Mouse (Mus musculus) forebrain, embryonic 12.5 days (tissue): Measurements from ENCODE around the gene Pnp2. TPM values are rescaled to one million over a fixed set of nuclear protein-coding genes. Genes with fewer than 3 reads are reported as not detected.

Experiments used
- ATAC-seq: fragments of 200-750 bp; cut with Nextera tagmentation; 2 replicates; pipeline ENCODE4 v1.8.0; 2017; ENCODE audit warnings: moderate TSS enrichment; ENCODE audit not compliant: low FRiP score
- H3K27ac ChIP-seq: fragments of 300-500 bp; sonication (generic); 2 replicates; pipeline ENCODE4 v1.5.1; 2016; ENCODE audit warnings: mild to moderate bottlenecking
- H3K27me3 ChIP-seq: fragments of 300-500 bp; sonication (generic); 2 replicates; pipeline ENCODE4 v1.6.1; 2016; ENCODE audit warnings: mild to moderate bottlenecking
- H3K36me3 ChIP-seq: fragments of 300-500 bp; sonication (generic); replicated peaks from 2 replicates; pipeline ENCODE4 v1.6.1; 2016; ENCODE audit warnings: mild to moderate bottlenecking
- H3K4me1 ChIP-seq: fragments of 300-500 bp; sonication (generic); 2 replicates; pipeline ENCODE4 v1.6.1; 2016
- H3K4me2 ChIP-seq: fragments of 300-500 bp; sonication (generic); 2 replicates; pipeline ENCODE4 v1.6.1; 2016; ENCODE audit warnings: mild to moderate bottlenecking, moderate library complexity
- H3K4me3 ChIP-seq: fragments of 300-500 bp; sonication (generic); replicated peaks from 2 replicates; pipeline ENCODE4 v1.5.1; 2016; ENCODE audit warnings: mild to moderate bottlenecking
- H3K9ac ChIP-seq: fragments of 300-500 bp; sonication (generic); 2 replicates; pipeline ENCODE4 v1.6.1; 2016; ENCODE audit warnings: mild to moderate bottlenecking
- H3K9me3 ChIP-seq: fragments of 300-500 bp; sonication (generic); 2 replicates; pipeline ENCODE4 v1.6.1; 2016
- WGBS: fragments of 180-500 bp; shearing (Covaris S2); methylation state at CpG from one replicate; pipeline ENCODE4 v1.1.7; 2016; 5-methylcytosine and 5-hydroxymethylcytosine counted together
- polyA plus RNA-seq: library from polyadenylated mRNA; unstranded; fragments of >200 nt; fragmentation: Nextera tagmentation; extraction: Ambion mirVana; gene quantifications from 2 replicates; pipeline ENCODE4 v1.2.1, GENCODE M21; 2016

Pnp2 gene
- polyA plus RNA-seq, 1 experiment from 2014 or later = 0.42 TPM

DNA sequence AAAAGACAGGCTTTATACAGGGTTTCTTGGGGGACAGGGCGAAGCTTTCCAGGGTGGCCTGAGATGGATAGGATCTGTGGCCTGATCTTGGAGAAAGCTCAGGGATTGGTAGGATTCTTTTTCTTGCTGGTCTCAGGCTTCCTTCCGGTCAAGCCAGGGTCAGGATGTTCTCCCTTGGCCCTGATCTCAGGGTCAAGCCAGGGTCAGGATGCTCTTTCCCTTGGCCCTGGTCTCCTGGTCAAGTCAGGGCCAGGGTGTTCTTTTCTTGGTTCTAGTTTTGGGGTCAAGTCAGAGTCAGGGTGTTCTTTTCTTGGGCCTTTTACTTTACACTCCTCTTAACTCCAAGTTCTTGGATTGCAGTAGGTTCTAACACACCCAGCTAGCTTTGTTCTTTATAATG is 31.9 kb downstream of the Pnp2 start:
- Histone ChIP-seq H3K4me2 (no peak overlapping the region), H3K27me3 (no peaks in the 10 kb centered on the region), H3K4me1 (no peaks in the 10 kb centered on the region), H3K4me3 (no peak overlapping the region), H3K9me3 (no peaks in the 10 kb centered on the region), H3K36me3 (no peaks in the 10 kb centered on the region), H3K9ac (no peak overlapping the region), H3K27ac (no peak overlapping the region)
- WGBS = 85% methylated on average over 2 of the region's 2 CpGs
- ATAC-seq = no peak

DNA sequence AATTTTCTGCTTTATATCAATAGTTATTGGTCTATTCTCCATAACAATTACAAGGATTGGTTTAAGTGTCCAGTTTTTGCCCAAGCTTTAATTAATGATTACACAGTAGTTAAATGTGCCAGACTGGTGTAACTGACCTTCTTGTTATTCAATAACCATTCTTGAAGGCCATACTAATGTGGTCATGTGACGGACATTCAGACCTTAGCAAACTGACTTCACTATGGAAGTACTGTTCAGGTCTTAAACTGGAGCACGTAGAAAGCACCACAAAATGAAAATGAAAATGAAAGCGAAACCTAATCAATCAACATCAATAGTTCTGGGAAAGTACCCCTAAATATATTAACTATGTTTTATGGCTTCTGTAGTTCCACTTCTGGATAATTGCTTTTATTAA is 35.2 kb downstream of the Pnp2 start:
- H3K4me2 ChIP-seq = no peak overlapping the region
- no peaks in the 10 kb centered on the region for H3K36me3 ChIP-seq
- H3K4me1 ChIP-seq = no peaks in the 10 kb centered on the region
- no peak overlapping the region for H3K9ac ChIP-seq
- no peak overlapping the region for H3K4me3 ChIP-seq
- H3K27me3 ChIP-seq = no peaks in the 10 kb centered on the region
- H3K9me3 ChIP-seq = no peaks in the 10 kb centered on the region
- 88% methylated on average over 3 of the region's 3 CpGs for WGBS
- H3K27ac ChIP-seq = no peak overlapping the region
- ATAC-seq = no peak

DNA sequence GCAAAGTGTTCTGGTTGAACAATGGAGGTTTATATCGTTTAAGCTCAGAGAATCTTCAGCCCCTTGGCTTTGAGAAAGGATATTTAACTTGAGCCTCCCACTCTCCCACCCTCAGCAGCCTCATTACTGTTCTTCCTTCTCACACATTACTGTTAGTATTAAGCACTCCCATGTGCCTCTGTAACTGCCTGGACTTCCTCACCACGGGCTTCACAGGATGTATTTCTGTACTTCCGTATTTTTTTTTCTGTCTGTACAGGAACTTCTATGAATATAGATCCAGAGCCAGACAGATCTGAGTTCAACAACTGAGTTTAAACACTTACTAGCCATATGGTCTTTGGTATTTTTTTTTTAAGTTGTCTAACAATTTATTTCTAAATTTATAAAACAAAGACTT is 41.3 kb downstream of the Pnp2 start:
- no peaks in the 10 kb centered on the region for H3K9me3 ChIP-seq
- ATAC-seq = no peak
- 86% methylated on average over 3 of the region's 3 CpGs for WGBS

DNA sequence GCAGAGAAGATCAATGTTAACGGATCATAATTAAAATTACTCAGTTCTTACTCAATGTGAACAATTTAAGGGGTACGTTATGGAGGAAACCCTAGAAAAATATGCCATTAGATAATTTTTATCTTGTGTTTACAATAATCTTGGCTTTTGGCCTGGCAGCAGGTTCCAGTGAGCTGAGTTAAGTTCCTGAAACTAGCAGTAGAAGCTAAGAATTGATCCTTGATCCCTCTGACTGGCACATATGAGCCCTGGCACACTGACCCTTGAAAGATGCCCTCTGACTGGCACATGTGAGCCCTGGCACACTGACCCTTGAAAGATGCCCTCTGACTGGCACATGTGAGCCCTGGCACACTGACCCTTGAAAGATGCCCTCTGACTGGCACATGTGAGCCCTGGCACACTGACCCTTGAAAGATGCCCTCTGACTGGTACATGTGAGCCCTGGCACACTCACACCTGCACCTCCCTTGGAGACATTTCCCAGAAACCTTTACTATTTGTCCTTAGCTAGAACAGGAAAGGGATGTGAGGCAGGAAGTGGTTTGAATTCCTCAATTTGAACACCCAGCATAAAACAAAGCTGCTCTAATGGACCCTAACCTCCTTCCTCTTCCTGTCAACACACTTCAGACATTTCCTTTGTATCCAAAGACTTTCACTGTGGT is 42.3 kb downstream of the Pnp2 start:
- H3K9me3 ChIP-seq = no peaks in the 10 kb centered on the region
- H3K27ac ChIP-seq = no peak overlapping the region
- 89% methylated on average over 2 of the region's 2 CpGs for WGBS
- no peaks in the 10 kb centered on the region for H3K4me1 ChIP-seq
- no peak overlapping the region for H3K9ac ChIP-seq
- no peak overlapping the region for H3K4me3 ChIP-seq
- H3K36me3 ChIP-seq = no peaks in the 10 kb centered on the region
- H3K4me2 ChIP-seq = no peak overlapping the region
- ATAC-seq = no peak
- H3K27me3 ChIP-seq = no peaks in the 10 kb centered on the region

More for the DNA sequence above, 41.3 kb downstream of the Pnp2 start:
- no peaks in the 10 kb centered on the region for H3K4me1 ChIP-seq
- no peaks in the 10 kb centered on the region for H3K27me3 ChIP-seq
- H3K27ac ChIP-seq = no peak overlapping the region
- H3K9ac ChIP-seq = no peak overlapping the region
- no peak overlapping the region for H3K4me2 ChIP-seq
- no peak overlapping the region for H3K4me3 ChIP-seq
- no peaks in the 10 kb centered on the region for H3K36me3 ChIP-seq

DNA sequence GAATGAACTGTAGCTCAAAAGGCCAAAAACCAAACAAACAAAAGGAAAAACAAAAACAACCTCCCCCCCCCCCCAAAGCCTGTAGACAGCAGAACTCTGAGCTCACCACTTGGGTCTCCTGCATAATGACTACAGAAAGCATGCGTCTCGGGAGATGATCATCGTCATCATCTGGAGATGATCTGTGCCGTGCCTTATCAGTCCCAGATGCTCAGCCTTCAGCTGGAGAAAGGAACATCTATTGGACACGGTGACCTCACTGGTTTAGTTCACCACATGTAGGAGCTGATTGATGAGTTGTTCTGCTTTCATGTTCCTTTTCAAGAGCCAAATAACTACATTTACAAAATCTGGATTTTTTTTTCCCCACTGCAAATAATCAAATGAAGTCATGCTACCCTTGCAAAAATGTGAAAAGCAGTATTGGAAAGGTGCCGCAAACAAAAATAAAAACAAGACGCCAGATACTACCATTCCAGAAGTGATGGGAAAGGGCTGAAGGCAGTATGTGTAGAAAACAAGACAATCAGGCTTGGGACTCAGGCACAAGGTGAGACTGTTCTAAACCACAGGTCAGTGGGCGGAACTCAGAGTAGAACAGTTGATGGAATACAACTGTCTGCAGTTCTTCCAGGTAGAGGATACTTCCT is 51.5 kb downstream of the Pnp2 start, which contains the start of gene Rnase10:
Rnase10 (plus strand) TSS at position 600 of the 650 bp plus-strand sequence.
- H3K27me3 ChIP-seq = no peaks in the 10 kb centered on the region
- ATAC-seq = no peak
- H3K27ac ChIP-seq = no peak within 1 kb of the TSS
- H3K4me3 ChIP-seq = no peak within 1 kb of the TSS
- no peaks in the 10 kb centered on the region for H3K4me1 ChIP-seq
- no peak within 1 kb of the TSS for H3K4me2 ChIP-seq
- H3K9me3 ChIP-seq = no peaks in the 10 kb centered on the region
- WGBS = 88% methylated on average over 8 of the region's 8 CpGs
- no peaks in the 10 kb centered on the region for H3K36me3 ChIP-seq
- H3K9ac ChIP-seq = no peak within 1 kb of the TSS

DNA sequence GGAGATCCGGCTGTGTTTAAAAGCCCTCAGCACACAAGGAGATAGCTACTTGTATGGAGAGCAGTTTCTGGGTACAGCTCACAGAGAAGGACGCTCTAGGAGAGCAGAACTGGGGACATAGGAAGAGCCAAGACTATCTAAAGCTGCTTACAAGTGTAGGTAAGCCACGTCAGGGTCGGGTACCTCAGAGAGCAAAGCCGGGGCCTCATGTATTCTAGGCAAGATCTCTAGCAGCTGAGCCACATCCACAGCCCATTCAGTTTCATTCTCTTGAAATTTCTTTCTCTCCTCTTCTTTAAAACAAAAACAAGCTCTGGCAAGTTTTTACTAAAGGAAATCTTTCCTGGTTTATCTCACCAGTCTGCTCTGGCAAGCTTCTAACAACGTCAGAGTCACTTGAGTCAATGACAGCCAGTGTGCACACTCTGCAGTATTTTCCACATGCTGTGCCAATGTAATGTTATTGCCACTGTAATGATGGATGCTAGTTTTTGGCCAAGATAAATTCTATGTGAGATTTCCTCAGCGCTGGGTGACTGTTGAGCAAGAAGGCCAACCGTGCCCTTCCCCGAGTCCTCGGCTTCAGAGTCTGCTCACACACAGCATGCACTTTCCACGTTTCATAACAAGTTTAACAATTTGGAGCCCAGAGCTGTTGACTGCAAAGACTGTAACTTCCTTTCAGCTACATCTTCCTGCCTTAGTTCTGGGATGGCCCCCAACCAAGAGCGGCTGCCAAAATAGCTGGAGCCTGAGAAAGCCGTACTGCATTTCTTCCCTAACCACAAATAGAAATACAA is 52.3 kb downstream of the Pnp2 start:
- H3K4me1 ChIP-seq = no peaks in the 10 kb centered on the region
- H3K9ac ChIP-seq = no peak overlapping the region
- no peak overlapping the region for H3K27ac ChIP-seq
- H3K4me2 ChIP-seq = no peak overlapping the region
- H3K36me3 ChIP-seq = no peaks in the 10 kb centered on the region
- no peak for ATAC-seq
- 89% methylated on average over 13 of the region's 13 CpGs for WGBS
- no peaks in the 10 kb centered on the region for H3K27me3 ChIP-seq
- H3K9me3 ChIP-seq = no peaks in the 10 kb centered on the region
- H3K4me3 ChIP-seq = no peak overlapping the region

DNA sequence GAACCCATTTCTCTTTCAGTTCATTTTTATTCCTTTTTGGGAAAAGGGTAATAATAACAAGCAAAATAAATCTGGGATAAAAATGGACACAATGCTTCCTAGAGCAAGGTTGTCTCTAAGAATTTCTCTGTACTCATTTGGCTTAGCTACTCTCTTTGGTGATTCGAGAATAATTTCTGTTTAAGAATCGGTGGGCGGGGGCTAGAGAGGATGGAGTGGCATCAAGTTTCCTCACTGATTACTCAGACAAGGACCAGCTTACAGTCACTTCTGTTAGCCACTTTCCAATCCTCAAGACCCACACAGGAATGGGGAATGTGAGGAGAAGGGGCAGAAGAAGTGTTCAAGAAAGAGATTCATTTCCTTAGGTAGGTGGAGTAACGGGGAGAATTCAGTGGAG is 53.0 kb downstream of the Pnp2 start:
- H3K36me3 ChIP-seq = no peaks in the 10 kb centered on the region
- no peaks in the 10 kb centered on the region for H3K4me1 ChIP-seq
- no peak overlapping the region for H3K4me3 ChIP-seq
- H3K27ac ChIP-seq = no peak overlapping the region
- no peak overlapping the region for H3K4me2 ChIP-seq
- no peak overlapping the region for H3K9ac ChIP-seq
- no peak for ATAC-seq
- H3K27me3 ChIP-seq = no peaks in the 10 kb centered on the region
- H3K9me3 ChIP-seq = no peaks in the 10 kb centered on the region
- 90% methylated on average over 4 of the region's 4 CpGs for WGBS

DNA sequence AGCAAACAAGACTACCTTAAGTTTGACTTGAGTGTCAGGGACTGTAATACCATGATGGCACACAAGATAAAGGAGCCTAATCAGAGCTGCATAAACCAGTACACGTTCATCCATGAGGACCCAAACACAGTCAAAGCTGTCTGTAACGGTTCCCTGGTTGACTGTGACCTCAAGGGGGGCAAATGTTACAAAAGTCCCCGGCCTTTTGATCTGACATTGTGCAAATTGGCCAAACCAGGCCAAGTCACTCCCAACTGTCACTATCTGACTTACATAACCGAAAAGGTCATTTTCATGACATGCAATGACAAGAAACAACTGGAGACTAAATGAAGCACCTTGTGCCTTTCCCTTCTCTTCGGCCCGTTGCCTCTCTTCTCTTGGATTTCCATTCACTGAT is 53.8 kb downstream of the Pnp2 start:
- no peak overlapping the region for H3K27ac ChIP-seq
- H3K36me3 ChIP-seq = no peaks in the 10 kb centered on the region
- H3K4me1 ChIP-seq = no peaks in the 10 kb centered on the region
- no peak overlapping the region for H3K9ac ChIP-seq
- ATAC-seq = no peak
- H3K4me2 ChIP-seq = no peak overlapping the region
- WGBS = 84% methylated on average over 6 of the region's 6 CpGs
- H3K4me3 ChIP-seq = no peak overlapping the region
- no peaks in the 10 kb centered on the region for H3K9me3 ChIP-seq
- H3K27me3 ChIP-seq = no peaks in the 10 kb centered on the region

Other genes starting within 250 kb of the Pnp2 start
- 0.05 TPM in 1 of 2 replicates, not detected in the other for gene Olfr748, start 248.6 kb upstream of the Pnp2 start, polyA plus RNA-seq
- gene Olfr749, start 210.9 kb upstream of the Pnp2 start, polyA plus RNA-seq = not detected in 2 replicates
- 114 and 115 TPM in 2 replicates for gene Ttc5, start 170.5 kb upstream of the Pnp2 start, polyA plus RNA-seq
- not detected in 2 replicates for gene Ccnb1ip1, start 148.3 kb upstream of the Pnp2 start, polyA plus RNA-seq
- 58.9 and 67.6 TPM in 2 replicates for gene Parp2, start 148.2 kb upstream of the Pnp2 start, polyA plus RNA-seq
- gene Tep1, start 85.4 kb upstream of the Pnp2 start, polyA plus RNA-seq = 4.5 and 4.9 TPM in 2 replicates
- gene Klhl33, start 58.5 kb upstream of the Pnp2 start, polyA plus RNA-seq = 0.08 and 0.10 TPM in 2 replicates
- 141 TPM in 2 replicates for gene Osgep, start 31.1 kb upstream of the Pnp2 start, polyA plus RNA-seq
- 346 and 350 TPM in 2 replicates for gene Apex1, start 31.0 kb upstream of the Pnp2 start, polyA plus RNA-seq
- 67.3 and 73.1 TPM in 2 replicates for gene Pip4p1, start 25.1 kb upstream of the Pnp2 start, polyA plus RNA-seq
- gene Pnp, start 24.9 kb upstream of the Pnp2 start, polyA plus RNA-seq = 43.8 and 44.3 TPM in 2 replicates
- gene Gm49342, start 11.5 kb upstream of the Pnp2 start, polyA plus RNA-seq = not detected in 2 replicates
- not detected in 2 replicates for gene Rnase10, start 51.8 kb downstream of the Pnp2 start, polyA plus RNA-seq
- gene Rnase9, start 85.9 kb downstream of the Pnp2 start, polyA plus RNA-seq = not detected in 2 replicates
- not detected in 2 replicates for gene Rnase11, start 94.2 kb downstream of the Pnp2 start, polyA plus RNA-seq
- not detected in 2 replicates for gene Rnase12, start 101.7 kb downstream of the Pnp2 start, polyA plus RNA-seq
- not detected in 2 replicates for gene Olfr750, start 118.4 kb downstream of the Pnp2 start, polyA plus RNA-seq
- gene Rnase4, start 135.1 kb downstream of the Pnp2 start, polyA plus RNA-seq = 8.3 and 9.1 TPM in 2 replicates
- gene Ang, start 135.2 kb downstream of the Pnp2 start, polyA plus RNA-seq = 1.6 and 1.7 TPM in 2 replicates
- not detected in 2 replicates for gene Eddm3b, start 158.4 kb downstream of the Pnp2 start, polyA plus RNA-seq
- 0.18 and 0.19 TPM in 2 replicates for gene Rnase6, start 167.9 kb downstream of the Pnp2 start, polyA plus RNA-seq
- not detected in 2 replicates for gene Rnase1, start 190.8 kb downstream of the Pnp2 start, polyA plus RNA-seq
- gene Rnase2b, start 206.3 kb downstream of the Pnp2 start, polyA plus RNA-seq = not detected in 2 replicates
- not detected in 2 replicates for gene Ang2, start 243.2 kb downstream of the Pnp2 start, polyA plus RNA-seq
- gene Ear14, start 247.4 kb downstream of the Pnp2 start, polyA plus RNA-seq = not detected in 2 replicates